Mouse (Mus musculus) spleen, adult 2 months (tissue): ENCODE results near the gene Sim1.

Source experiments
- CTCF ChIP-seq: fragments of 200-500 bp; IDR thresholded peaks from 2 replicates; pipeline ENCODE4 v1.5.1; 2011; ENCODE audit warnings: mild to moderate bottlenecking, inconsistent platforms; ENCODE audit not compliant: insufficient read depth, insufficient read length, insufficient replicate concordance; ENCODE audit errors: extremely low read depth
- POLR2A ChIP-seq: fragments of 200-500 bp; IDR thresholded peaks from 2 replicates; pipeline ENCODE4 v1.6.1; 2011; ENCODE audit warnings: low read depth, low read length, inconsistent platforms

DNA sequence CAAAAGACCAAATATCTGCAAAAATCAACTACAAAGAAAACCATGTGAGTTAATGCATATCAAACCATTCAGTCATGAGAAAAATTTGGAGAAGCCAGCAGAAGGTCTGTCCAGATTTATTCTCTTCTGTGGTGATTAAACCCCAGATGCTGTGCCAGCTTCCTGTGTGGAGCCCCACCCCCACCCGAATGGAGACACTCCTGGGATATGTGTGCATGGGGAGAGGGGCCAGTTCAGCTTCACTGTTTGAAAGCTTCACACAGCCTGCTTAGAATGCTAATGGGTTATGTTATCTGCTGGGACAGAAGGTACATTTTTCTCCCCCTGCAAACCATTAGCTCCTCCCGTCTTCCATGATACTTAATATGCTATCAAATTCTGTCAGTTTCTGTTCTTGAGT, 120.3 kb downstream of the Sim1 start:
- TF ChIP-seq CTCF (no peak), POLR2A (no peak)
